Mouse (Mus musculus) frontal cortex, adult (tissue): Measurements from ENCODE around the gene Fgfr2.
A peak's percentile ranks its signal among the peaks of the same experiment; 100 is the strongest.

ENCODE experiments used
- ATAC-seq: cut with Nextera tagmentation; 2 replicates; pipeline ENCODE4 v1.9.2; 2017; ENCODE audit warnings: mild to moderate bottlenecking, moderate library complexity, mixed read lengths; ENCODE audit not compliant: low TSS enrichment

The Fgfr2 gene

DNA sequence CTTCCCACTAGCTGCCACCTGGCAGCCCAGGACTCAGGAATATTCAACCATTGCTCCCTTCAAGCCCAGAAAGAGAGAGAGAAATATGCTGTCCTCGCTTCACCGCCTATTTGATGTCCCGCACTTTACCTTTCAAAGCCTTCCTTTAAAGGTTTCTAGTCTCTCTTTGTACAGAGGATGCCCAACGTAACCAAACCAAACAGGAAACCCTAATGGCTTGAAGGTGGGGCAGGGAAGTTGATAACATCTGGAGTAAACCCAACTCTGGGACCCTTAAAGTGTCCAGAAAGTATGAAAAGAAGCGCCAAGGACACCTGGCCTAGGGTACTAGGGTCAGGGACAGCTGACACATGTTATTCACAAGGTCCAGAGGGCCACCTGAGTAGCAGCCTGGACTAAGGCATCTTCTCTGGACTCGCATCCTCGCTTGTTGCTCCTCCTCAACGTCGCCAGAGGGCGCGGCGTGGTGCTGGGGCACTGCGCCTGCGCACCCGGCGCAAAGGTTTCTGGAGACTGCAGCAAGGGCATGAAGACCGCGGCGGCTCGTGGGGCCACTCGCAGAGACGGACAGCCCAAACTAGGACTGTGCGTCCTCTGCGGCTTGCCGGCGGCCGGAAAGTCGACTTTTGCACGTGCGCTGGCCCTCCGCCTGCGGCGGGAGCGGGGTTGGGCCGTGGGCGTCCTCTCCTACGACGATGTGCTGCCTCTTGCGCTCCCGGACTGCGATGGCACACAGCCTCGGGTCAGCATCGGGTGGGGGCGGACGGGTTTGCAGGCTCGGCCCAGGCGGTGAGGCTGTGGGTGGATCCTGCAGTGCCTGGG is 1752.3 kb downstream of the Fgfr2 start, which contains the start of gene Pstk:
Gene Pstk, plus strand, starts transcription at position 494 of the 822 bp plus-strand sequence.
- peak; percentile 95 for ATAC-seq

DNA sequence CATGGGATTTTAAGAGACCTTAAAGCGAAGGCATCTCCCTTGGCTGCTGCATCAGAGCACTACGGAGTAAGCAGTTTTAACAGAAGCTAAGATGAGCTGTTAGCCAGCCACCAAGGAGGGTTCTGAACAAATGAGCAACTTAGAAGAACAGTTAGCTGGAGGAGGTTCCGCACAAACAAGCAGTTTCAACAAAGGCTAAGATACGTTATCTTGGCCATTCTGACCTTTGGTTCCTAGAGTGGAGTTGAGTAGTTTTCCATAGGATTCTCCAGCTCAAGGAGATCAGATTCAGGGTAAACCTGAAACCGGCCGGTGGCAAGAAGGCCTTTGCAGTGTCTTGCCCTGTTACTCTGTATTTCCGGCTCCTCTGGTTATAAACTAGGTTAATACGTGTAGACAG is 1759.0 kb downstream of the Fgfr2 start:
- ATAC-seq, result no peak

DNA sequence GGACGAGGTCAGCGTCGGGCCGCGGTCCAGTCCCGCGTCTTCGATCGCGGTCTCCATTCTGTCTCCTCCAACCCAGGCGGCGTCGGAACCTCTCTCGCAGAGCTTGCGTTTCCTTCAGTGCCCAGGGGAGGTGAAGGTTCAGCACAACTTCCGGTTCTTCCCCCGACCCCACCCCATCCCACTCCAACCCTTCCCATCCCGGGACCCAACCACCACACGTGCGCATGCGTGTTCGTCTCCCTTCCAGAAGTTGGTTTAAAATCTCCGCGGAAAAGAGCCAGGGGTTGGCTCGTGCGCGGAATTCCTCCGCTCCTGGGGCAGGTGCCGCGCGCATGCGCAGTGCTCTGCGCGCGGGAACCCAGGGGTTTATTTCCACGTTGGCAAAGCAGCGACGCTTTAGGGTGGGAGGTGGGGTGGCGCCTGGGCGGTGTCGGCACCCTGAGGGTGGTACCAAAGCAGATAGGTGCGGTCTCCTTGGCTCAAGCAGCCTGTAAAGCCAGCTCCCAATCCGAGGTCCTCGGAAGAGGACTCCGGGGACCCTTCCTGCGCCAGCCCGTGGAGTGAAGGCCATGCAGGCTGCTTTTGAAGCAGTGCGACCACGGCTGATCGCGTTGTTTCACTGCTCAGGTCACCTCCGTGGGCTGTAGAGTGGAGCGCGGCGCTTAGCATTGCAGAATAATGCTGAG is 1760.4 kb downstream of the Fgfr2 start, which contains the start of gene 2310057M21Rik:
Gene 2310057M21Rik, minus strand, starts transcription at position 145 of the 686 bp plus-strand sequence.
- peak; percentile 95 for ATAC-seq

DNA sequence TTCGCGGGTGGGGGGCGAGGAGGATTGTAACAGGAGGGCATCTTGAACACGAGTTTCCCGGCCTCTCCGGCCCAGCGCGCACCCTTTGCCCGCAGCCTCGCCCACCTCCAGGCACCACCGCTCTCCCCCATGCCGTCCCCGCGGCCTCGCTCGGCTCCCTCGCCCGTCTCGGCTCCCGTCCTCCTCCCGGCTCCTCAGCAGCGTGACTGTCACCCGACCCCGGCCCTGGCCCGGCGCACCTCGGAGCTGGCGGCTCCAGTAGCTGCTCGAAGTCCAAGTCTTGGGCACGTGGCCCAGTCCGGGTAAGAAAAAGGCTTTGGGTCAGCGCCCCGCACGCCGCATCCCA is 1760.9 kb downstream of the Fgfr2 start:
- ATAC-seq, result peak; percentile 55

DNA sequence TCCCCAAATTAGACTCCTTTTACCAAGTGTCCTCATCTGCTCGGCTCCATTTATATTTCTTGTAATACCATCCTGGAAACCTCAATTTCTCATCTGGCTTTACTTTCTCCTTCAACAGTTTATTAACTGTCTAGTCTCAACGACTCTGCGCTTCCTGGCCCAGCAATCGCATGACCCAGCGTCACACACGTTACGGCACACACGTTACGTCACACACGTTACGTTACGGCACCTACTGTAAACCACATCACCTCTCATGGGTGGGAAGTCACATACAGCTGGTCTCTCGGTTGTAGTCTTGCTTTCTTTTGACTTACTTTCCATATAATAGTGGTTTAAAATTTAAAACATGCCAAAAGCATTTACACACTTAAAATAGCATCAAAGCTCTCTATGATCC is 1767.0 kb downstream of the Fgfr2 start:
- no peak for ATAC-seq

DNA sequence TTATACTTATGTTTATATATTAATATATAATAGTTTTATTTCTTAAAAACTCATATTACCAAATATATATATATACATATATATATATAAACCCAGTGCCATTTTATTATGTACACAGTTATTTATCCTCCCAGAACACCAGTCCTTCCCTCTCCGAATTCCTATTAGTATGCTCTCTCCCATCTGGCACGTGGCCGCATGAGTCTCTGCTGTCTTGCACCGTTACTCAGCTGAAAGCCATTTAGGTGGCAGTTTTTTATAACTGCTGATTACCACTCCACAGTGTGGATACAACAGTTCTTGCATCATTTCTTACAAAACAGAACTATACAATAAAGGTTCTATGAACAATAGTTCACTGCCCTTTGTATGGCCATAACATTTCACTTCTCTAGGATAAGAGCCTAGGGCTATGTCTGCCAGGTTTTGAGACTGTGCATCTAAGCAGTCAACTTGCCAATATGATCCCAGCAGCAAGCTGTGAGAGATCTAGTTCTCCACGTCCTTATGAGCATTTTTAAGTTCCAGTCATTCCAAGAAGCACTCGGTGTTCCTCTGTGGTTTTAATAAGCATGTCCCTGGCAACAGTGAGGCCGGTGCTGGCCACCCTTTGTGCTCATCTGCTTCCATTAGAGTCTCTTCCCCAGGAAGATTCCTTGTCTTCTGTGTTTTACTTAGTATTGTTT is 1777.2 kb downstream of the Fgfr2 start:
- 0 out of 2 replicates have a peak, but pooled peaks have one; percentile 38 for ATAC-seq

DNA sequence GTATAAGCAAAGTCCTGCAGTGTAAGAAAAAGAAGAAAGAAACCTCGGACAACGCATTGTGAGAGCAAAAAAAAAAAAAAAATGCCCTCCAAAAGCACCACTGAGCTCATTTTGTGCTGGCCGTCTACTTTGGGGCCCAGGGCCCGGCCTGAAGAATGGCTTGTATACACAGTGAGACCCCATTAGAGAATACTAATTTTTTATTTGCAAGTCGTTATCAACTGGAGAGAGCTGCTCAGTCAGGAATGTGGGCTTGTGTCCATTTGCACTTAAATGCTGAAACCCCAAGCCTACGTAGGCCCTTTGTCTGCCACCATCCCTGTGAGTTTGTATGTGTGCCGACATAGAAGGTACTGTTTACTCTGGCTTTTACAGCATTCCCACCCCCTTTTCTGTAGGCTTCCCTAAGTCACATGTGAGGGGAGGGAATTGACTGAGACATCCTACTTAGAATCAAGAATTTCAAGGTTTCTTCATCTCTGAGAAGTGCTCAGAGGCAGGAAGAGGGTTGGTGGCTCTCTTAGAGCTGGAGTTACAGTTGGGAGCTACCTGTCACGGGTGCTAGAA is 1785.6 kb downstream of the Fgfr2 start:
- no peak for ATAC-seq

DNA sequence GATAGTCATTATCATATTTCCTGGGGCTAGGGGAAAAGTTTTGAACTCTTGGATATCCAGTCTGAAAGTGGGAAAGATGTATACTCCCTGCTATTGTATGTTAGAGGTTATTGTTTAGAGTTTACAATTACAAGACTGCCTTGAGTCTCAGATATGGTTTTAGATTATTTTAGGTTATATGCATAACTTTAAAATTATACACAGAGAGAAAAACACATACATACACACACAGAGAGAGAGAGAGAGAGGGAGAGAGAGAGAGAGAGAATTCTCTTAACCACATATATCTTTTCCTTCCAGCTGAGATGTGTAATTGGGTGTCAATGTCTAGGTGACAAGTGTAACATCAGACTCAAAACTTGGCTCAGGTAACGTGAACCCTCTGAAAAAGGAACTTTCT is 1789.6 kb downstream of the Fgfr2 start, which contains the start of gene Fam24a:
Gene Fam24a, plus strand, starts transcription at position 301 of the 400 bp plus-strand sequence.
- no peak for ATAC-seq

DNA sequence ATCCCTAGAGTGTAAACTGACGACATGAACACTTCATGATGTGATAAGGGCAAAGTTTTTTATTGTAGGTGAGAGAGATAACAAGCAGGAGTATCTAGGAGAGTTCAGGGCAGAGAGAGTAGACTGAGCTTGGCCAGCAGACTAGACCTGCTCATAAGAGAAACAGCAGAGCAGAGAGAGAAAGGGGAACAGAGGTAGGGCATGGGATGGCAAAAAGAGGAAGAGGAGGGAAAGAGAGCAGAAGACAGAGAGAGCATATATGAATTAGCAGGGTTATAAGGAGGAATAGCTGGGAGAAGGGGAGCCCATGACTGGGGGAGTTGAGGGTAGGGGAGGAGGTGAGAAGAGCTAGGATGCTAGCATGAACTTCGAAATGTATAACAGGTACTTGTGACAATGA is 1791.5 kb downstream of the Fgfr2 start:
- ATAC-seq, result no peak

DNA sequence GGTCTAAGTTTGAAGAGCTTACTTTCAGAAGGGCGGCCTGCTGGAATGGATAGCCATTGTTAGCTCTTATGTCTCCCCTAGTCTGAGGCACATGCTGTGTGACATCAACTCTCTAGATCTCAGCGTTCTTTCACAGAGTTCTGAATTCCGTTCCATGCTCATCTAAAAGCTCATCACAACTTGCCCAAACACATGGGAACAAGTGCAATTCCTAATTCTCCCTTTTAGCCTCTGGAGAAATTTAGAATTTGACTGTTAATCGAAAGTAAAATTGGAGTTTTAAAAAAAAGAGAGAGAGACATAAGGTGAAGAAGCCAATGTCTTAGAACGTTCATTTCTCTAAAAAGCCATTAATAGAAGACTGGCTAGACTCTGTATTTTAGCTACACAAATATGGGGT is 1793.7 kb downstream of the Fgfr2 start, which contains the start of gene Fam24b:
Gene Fam24b, minus strand, starts transcription at position 101 of the 400 bp plus-strand sequence.
- no peak for ATAC-seq

DNA sequence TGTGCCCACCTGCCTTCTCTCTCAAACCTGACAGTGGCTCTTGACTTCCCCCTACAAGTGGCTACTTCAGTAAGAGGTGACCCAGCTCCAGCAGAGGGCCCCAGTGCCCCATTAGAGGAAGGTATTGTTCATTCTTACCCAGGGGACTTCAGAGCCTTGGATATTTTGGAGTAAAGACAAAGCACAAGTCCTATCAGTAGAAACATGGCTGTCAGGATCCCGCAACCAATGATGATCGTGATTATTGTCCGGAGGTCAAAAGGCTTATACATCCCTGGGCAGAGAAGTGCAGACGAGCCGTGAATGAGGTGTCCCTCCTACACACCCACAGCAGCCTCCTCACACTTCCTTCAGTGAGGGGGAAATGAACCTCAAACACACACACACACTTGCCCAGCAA is 1796.1 kb downstream of the Fgfr2 start:
- ATAC-seq, result no peak

DNA sequence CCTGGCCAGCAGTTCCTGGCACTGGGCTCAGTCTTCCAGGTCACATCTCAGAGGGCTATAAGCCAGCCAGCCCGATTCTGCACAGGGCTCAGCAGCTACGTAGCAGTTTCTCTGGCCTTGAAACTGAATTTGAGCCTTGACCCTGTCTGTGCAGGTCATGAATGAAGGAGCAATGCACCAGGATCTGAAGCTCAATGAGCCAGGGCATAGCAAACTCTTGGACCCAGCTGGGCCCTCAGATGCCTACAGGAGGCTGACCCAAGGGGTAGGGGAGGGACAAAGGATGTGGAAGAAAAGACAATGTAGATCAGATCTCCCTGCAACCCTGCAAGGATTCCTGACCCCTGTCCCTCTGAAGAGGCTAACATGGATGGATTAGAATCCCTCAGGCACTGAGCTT is 1801.0 kb downstream of the Fgfr2 start, which contains the start of gene Cuzd1:
Gene Cuzd1, minus strand, starts transcription at position 101 of the 400 bp plus-strand sequence.
- ATAC-seq, result no peak

DNA sequence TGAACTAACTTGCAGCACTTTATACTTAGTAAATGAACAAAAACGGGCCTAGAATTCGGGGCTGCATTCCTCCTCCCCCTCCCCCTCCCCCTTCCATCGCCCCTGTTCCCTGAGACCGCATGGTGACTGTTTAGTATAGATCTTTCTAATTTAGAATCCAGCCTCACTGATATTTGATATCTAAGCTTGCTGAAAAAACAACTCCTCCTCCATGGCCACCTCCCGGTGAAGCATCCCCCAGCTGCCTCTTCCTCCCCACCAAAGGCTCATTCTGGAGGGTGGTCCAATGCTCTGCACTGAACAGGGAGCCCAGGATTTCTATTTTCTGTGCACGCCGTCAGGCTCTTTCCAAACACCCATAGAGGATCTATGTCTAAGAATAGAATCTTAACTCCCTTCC is 1804.8 kb downstream of the Fgfr2 start:
- ATAC-seq, result peak; percentile 62

DNA sequence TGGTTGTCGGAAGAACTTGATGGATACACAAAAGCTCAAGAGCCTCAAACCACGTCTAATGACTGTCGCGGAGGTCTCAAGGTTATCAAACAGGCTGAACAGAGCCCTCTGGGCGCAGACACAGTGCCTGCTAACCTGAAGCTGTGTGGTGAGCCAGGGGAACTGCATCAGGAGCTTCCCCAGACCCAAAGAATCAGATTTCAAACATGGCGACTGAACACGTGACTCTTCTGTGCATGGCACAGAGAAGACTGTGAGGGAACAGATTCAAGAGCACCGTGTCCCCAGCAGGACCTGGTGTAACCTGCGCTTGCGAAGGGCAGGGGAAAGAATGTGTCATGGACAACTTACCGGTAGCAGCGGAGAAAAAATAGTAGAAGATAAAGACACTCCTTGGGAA is 1805.6 kb downstream of the Fgfr2 start:
- ATAC-seq, result no peak

DNA sequence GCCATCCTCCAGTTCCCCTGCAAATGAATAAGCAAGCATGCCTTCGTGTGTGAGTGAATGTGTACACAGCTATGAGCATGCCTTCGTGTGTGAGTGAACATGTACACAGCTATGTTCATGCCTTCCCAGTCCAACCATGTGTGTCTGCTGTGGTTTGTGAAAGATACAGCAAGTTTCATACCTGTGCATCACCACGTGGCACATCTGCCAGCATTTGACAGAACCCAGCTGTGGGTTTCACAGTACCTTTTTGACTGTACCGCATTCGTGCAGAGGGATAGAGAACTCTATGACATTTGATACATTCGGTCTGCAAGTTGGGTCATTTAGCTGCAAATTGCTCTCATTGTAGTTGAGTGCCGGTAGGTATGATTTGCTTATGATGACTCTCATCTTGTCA is 1808.7 kb downstream of the Fgfr2 start:
- ATAC-seq, result no peak

DNA sequence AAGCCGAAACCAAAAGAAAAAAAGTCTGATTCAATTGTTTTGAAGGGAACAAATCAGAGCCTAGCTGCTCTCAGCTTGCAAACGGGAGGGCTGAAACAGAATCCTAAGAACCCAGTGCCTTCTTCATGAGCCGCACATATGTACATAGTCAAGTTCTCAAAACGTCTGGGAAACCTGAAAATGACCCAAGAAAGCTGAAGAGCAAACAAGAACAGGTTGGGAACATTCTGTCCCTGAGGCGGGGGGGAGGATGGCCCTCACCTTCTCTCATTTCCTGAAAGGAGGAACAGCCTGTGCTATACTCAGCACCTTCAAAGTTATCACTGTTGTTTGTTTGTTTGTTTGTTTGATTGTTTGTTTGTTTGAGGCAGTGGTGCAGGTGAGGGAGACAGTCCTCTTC is 1816.4 kb downstream of the Fgfr2 start:
- no peak for ATAC-seq

DNA sequence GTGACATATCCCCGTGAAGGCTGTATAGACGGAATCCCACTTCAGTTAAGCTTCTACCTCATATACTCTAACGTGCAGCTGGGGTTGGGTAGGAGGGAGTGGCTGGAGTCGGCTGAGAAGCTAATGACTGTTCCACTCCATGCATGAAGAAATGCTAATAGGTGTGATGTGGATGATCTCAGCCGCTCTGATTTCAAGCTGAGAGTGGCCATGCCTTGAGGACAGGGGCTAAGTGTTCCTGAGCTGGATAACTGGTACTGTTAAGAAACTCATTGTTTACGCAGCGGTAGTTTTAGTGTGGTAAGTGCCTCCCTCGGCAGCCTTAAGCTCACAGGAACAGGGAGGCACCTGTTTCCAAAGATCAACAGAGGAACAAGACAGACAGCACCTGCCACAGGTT is 1819.8 kb downstream of the Fgfr2 start:
- ATAC-seq, result no peak

DNA sequence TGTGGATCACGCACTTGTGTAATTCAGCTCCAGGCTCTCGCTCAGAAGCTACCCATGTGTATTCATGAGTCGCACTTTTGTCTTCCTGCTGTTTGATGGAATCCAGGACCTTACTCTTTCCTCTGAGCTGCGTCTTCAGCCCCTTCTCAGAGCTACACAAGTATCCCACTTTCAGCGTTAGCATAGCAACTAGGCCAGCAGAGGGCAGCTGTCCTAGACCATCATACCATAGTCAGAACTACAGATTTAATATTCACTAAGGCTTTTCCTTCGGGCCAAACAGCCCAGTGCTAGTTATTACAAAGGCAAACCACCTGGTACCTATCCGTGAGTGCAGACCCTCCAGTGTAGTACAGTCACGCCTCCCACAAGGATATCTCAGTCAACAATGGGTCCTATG is 1826.0 kb downstream of the Fgfr2 start:
- ATAC-seq, result no peak

DNA sequence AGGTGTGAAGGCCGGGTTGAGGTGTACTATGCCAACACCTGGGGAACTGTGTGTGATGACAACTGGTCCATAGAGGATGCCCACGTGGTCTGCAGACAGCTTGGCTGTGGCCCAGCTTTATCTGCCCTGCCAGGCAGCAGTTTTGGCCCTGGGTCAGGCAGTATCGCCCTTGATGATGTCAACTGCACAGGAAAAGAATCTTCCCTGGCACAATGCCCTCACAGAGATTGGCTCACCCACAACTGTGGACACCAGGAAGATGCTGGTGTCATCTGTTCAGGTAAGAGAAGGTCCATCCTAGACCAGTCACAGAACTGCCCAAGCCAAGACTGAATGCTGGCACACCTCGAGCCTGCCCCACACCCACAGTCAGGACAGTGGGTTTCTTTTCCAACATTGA is 1857.3 kb downstream of the Fgfr2 start:
- no peak for ATAC-seq

DNA sequence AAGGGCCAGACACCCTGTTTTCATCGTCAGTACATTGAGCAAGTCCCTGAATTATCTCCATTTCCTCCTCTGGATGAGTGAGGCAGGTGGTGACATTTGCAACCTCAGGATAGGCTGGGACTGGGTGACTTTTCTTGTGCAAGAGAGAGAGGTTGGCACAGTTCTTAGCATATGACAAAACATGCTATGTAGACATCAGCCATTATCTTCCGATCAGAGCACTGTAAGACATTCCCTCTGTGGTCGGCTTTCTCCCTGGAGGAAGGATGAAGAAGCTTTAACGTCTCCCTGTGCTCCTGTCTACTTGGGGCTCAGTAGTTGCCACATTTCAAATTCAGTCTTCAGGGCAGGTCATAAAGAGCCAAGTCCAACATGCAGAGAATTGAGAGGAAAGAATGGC is 1858.9 kb downstream of the Fgfr2 start:
- ATAC-seq, result no peak

DNA sequence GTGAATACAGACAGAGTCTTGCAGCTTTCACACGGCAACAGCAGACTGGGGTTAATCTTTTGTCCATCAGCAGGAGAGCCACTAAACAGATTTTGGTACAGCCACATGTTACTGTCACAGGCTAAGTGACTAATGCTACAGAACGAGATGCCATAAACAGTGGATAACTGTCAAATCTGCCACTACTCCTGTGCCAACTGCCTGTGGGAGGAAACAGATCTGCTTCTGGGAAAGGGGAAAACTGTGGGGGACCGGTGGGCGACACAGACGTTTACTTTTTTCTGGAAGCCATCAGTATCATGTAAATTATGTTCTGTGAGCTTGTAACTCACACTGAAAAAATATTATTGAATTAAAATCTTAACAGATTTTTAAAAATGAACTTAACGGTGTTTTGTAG is 1862.2 kb downstream of the Fgfr2 start:
- 0 out of 2 replicates have a peak, but pooled peaks have one; percentile 44 for ATAC-seq

DNA sequence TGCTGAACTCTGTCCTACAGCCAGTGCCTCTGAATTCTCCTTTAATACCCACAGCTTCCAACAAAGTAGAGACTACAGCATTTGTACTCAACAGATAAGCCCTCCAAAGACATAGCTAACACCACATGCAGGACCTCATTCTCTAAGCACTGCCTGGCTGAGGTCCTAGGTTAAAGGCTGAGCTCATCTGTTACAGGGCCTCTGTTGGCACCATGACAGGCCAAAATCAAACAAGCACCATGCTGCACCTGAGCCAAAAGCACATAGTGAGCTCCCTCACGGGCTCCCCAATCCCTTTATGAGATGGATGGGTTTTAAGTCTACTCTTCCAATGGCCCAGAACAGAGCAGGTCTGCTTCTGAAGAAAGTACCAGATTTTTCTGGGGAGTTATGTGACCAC is 1865.8 kb downstream of the Fgfr2 start:
- ATAC-seq, result no peak
